Mouse (Mus musculus) frontal cortex, postnatal 25 days (tissue): Measurements from ENCODE around the gene Rpl9.

ENCODE experiments used
- DNase-seq, 2 experiments: peaks; one replicate each; pipeline ENCODE4 v3.0.0; 2022; ENCODE audit warnings: low spot score in 2 of 2

Rpl9 gene

GRCm38 (mm10) chr5:65374746-65375145 lies 16.5 kb downstream of the Rpl9 start:
- no peak for DNase-seq

- DNase-seq = no peak
Observed at GRCm38 (mm10) chr5:65371551-65371950, 19.7 kb downstream of the Rpl9 start.

- no peak for DNase-seq
Observed at GRCm38 (mm10) chr5:65367837-65368236, 23.4 kb downstream of the Rpl9 start.

- no peak for DNase-seq
Observed at GRCm38 (mm10) chr5:65357771-65358170, 33.5 kb downstream of the Rpl9 start.

- DNase-seq = no peak
Observed at GRCm38 (mm10) chr5:65356851-65357250, 34.4 kb downstream of the Rpl9 start.

- DNase-seq = no peak
Observed at GRCm38 (mm10) chr5:65354985-65355384, 36.3 kb downstream of the Rpl9 start.

- no peak for DNase-seq
Observed at GRCm38 (mm10) chr5:65354097-65354496, 37.1 kb downstream of the Rpl9 start.

- DNase-seq = no peak
Observed at GRCm38 (mm10) chr5:65350508-65350907, 40.7 kb downstream of the Rpl9 start.

GRCm38 (mm10) chr5:65348168-65348567 lies 43.1 kb downstream of the Rpl9 start, which contains the start of gene Klb:
TSS of gene Klb (plus strand) at chr5:65348314.
- DNase-seq = no peak

- no peak for DNase-seq
Observed at GRCm38 (mm10) chr5:65340167-65340566, 51.1 kb downstream of the Rpl9 start.

GRCm38 (mm10) chr5:65338394-65338793 lies 52.9 kb downstream of the Rpl9 start:
- DNase-seq = no peak
